Mouse (Mus musculus) testis, postnatal 14 days (tissue): Measurements from ENCODE around the gene Tmem198b.

Experiments
- DNase-seq: peaks from one replicate; pipeline ENCODE4 v3.0.0; 2021; ENCODE audit warnings: low spot score

Gene Tmem198b

DNA sequence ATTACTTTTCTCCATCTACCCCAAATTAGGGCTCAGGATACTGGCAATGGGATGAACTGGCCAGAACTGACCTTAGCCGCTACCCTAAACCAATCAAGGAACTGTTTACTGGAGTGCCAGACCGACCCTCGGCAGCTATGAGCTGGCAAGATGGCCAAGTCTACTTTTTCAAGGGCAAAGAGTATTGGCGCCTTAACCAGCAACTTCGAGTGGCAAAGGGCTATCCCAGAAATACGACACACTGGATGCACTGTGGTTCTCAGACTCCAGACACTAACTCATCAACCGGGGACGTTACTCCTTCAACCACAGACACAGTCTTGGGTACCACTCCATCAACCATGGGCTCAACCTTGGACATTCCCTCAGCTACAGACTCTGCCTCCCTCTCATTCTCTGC lies 5.5 kb downstream of the Tmem198b start:
- DNase-seq, result no peak

DNA sequence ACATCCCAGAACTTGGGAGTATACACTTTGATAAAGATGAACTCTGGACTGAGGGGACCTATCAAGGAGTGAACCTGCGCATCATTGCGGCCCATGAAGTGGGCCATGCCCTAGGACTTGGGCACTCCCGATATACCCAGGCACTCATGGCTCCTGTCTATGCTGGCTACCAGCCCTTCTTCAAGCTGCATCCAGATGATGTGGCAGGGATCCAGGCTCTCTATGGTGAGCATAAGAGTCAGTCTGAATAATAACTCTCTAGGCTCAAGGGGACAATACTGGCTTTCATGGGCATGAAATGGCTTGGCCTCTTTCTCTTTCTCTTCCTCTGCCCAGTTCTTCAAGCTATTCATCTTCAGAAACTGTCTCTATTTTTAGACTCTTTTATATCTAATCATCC lies 8.6 kb downstream of the Tmem198b start:
- no peak for DNase-seq

DNA sequence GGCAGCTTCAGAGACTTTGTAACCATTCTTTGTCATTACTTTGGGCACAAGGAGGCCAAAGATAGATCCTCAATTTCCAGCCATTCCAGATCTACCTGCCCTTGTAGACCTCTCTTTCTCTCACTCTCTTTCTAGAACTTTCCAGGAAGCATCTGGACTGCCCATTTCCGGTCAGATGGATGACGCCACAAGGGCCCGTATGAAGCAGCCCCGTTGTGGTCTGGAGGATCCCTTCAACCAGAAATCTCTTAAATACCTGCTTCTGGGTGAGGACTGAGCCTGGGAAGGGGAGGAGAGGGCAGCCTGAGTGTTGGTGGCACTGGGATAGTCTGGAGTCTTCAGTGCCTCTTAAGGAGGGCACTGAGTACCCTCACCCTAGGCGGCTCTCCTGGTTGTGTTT lies 9.8 kb downstream of the Tmem198b start:
- DNase-seq, result no peak

DNA sequence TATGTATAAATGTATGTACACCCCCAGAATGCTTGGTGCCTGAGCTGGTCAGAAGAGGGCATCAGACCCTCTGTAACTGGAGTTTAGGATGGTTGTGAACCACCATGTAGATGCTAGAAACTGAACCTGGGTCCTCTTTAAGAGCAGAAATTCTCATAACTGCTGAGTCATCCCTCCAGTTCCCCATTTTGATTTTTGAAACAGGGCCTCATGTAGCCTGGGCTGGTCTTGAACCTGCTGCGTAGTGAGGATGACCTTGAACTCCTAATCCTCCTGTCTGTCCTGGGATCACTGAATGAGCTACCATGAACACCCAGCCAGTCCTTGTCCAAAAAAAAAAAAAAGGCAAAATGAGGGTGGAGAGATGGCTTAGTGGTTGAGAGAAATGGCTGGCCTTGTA lies 10.9 kb downstream of the Tmem198b start:
- DNase-seq, result no peak

DNA sequence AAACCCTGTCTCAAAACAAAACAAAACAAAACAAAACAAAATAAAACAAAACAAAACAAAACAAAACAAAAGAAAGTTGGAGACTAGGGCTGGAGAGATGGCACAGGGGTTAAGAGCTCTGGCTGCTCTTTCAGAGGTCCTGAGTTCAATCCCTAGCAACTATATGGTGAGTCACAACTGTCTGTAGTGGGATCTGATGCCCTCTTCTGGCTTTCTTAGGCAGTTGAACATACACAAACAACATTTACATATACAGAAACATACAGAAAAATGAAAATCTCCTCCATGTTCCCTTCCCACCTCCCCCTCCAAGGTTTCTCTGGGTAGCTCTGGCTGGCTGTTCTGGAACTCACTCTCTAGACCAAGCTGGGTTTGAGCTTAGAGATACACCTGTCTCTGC lies 12.1 kb downstream of the Tmem198b start:
- no peak for DNase-seq

DNA sequence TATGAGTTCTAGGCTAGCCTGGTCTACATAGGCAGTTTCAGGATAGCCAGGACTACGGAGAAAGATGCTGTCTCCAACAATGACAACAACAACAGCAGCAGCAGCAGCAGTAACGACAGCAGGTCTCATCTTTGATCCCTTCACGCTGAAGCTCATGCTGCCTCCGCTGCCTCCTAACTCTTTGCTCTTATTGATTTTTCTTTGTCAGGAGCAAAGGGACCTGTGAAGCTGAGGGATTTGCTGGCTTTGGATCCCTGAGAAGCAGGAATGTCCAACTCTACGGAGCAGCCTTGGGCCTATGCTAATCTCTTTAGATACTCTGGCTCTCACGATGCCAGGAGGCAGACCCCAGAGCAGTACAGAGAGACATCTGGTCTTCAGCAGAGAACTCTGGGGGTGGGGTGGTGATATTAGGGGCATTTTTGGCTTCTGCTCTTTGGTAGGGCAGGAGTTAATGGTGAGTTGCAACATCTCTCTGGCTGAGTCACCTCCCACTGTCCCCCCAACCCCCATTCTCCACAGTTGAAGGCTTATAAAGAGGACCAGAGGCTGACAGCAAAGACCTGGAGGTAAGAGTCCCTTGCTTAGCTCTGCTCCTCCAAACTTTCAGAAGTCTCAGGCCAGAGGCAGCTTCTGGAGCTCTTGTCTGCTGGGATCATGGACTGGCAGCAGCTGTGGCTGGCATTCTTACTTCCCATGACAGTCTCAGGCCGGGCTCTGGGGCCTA lies 13.6 kb downstream of the Tmem198b start, which contains the start of gene Mmp19:
Mmp19 (plus strand) TSS at position 513 of the 727 bp plus-strand sequence.
- no peak for DNase-seq

DNA sequence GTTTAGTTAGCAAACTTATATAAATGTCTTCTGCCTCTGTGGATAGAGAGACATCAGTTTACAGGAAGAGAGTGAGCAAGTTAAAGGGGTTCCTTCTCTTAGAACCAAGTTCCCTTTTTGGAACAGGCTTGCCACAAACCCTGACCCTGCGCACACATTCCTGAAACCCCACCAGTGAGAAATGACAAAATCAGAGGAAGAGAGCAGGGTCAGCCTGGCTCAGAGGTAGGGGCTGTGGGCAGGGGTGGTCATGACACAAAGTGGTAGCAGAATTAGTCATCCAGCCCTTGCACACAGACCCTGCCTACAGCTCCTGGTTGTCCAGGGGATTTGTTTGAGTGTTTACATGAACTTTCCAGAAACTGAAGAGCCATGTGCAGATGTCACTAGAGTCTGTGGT lies 24.0 kb downstream of the Tmem198b start:
- no peak for DNase-seq

DNA sequence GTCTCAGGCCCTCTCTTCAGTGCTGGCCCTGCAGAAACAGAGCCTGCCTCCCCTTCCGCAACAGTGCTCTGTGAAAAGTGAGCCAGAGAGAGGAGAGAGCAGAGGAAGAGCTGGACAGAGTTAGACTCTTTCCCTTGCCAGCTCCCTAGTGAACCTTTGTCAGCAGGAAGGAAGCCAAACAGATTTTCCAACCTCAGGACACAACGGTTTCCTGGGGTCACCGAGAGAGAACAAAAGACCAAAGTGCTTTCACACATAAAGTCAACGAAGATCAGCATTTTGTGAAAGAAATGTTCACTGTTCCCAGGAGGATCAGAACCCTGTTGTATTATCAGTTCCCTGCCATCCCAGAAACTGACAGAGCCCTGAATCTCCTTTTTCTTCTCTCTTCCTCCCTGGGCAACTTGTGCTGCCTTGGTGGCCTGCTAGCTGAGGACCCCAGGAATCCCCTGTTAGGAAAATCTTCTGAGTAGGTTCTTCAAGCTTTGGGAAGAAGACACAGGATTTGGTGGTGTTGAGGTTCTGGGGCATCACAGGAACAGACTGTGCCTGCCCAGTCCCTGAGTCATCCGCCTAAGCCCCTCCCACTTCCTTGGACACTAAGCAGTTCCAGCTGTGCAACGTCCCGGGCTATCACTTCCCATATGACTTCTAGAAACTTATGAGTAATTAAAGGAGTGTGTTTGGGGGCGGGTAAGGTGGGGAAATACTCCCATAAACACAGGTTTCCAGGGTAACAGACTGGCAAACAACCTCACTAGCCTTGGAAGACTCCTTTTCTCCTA lies 25.0 kb downstream of the Tmem198b start:
- DNase-seq, result peak; percentile 78

DNA sequence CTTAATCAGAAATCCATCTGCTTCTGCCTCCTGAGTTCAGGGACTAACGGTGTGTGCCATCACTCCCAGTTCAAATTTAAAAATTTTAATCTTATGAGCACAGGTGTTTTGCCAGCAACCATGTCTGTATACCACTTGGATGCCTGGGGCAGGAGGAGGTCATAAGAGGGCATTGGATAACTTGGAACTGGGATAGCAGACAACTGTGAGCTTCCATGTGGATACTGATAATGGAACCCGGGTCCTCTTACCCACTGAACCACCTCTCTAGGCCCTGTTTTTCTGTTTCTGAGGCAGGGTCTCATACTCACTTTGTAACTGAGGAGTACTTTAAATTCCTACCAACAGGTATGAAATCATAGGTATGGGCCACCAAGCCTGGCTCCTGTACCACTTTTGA lies 25.7 kb downstream of the Tmem198b start:
- DNase-seq, result no peak

DNA sequence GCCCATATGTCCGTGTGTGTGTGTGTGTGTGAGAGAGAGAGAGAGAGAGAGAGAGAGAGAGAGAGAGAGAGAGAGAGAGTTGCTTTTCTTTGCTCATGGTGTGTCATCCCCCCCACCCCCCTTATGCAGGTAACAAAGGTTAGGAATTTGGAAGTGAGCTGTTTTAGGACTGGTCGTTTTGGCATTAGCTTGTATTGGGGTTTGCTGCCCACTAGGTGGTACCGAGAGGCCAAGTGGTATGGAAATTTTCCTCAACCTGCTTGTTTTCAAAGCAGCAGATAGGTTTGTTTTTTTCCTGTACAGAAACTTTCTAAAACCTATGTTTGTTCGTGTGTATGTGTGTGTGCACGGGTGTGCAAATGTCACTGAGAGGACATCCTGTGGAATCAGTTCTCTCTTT lies 30.5 kb downstream of the Tmem198b start:
- no peak for DNase-seq

DNA sequence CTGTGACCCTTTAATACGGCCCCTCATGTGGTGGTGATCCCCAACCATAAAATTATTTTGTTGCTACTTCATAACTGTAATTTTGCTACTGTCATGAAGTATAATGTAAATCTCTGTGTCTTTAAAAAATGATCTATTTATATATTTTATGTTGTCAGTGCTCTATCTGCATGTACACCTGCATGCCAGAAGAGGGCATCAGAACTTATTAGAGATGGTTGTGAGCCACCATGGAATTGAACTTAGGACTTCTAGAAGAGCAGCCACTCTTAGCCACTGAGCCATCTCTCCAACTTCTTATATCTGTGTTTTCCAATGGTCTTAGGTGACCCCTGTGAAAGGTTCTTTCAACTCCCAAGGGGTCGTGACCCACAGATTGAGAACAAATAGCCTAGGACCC lies 31.3 kb downstream of the Tmem198b start:
- DNase-seq, result no peak
